Mouse (Mus musculus): Measurements from ENCODE around the gene Vps26a.

Gene Vps26a

DNA sequence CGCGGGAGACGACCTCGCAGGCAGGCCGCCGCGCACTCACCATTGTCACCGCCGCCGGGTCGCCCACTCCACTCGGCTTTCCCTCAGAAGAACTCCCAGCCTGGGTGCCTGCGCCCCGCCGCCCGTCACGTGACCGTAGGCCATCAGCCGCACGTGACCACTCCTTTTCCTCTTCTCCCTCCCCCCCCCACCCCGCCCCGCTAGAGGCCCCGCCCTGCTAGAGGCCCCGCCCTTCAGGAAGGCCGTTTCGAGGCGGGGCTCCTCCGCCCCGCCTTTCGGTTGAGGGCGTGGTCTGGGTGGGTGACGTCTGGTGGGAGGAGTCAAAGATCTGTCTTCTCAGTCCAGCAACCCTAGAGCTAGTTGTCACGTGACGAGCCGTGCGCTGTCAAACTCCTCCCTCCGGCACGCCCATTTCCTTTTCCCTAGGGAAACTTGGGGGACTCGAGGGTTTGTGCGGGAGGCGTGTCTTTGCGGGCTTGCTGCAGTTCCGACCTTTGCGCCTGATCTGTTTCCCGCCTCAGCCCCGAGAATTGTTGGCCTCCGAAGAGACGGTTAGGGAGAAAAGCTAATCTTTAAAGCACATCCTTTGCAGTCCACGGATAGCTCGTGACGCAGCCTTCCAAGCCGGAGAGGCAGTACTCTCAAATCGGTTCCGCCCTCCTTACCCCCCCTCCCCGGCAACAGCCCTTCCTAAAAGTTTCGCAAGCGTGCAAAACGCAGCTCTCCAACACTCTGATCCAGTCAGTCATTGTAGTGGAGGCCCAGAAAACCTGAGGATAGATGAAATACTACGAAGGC is at the start of gene Vps26a:
Gene Vps26a (minus strand): TSS at position 188 of the 798 bp plus-strand sequence.
- in situ Hi-C loops (cut with MboI, MseI), result no loop called here

DNA sequence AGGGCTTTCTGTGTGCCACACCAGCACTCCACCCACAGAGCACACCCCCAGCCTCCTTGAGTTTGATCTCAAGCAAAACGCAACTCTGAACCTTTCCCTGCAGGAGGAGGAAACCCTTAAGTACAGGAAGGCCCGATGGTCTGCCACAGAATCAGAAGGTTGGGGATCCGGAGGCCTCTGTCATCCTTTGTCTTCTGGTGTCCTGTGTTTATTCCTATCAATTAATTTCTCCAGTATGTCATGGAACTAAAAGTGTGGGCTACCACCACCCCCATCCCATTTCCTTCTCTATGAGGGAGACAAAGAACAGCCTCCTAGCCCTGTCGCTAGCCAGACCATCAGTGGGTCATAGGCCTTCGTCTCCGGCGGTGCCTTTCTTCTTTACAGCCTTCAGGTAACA is 47.9 kb upstream of the Vps26a start:
- in situ Hi-C loops (cut with MboI, MseI), result loop anchor here (10.0 kb wide), 1 partner anchor 420 kb away; no protein-coding TSS in a partner anchor

DNA sequence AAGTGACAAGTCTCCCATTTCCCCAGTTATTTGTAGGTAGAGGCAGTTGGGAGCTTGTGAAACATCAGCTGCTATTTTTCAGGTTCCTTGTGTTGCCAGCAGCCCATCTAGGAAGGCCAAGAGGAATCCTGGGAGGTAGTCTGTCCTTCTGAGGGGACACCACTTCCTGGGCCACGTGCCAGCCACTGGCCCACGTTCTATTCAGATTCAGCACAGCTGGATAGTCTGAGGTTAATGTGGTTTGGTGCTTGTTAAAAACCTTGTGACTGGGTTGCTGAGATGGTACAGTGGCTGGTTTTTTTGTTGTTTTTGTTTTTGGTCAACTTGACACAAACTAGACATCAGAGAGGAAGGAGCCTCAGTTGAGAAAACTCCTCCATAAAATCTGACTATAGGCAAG is 46.2 kb upstream of the Vps26a start:
- in situ Hi-C loops (cut with MboI, MseI), result loop anchor here (10.0 kb wide), 1 partner anchor 418 kb away; no protein-coding TSS in a partner anchor

DNA sequence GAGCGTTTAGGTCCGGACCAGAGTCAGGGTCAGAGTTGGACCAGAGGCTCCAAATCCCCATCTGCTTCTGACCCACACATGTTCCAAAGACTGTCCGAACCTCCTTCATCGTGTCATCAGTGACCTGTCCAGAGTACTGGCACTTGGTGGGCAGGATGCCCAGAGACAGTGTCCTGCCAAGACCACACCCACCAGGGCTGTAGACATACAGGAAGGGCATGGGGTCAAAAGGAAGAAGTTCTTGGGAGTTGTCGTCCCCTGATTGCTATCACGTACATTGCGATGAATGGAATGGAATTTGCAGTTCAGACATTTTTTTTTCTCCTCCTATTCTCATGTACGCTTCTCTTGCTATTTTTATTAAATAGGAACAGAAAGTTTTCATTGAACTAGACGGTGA is 43.6 kb upstream of the Vps26a start:
- in situ Hi-C loops (cut with MboI, MseI), result loop anchor here (10.0 kb wide), 1 partner anchor 415 kb away; no protein-coding TSS in a partner anchor

DNA sequence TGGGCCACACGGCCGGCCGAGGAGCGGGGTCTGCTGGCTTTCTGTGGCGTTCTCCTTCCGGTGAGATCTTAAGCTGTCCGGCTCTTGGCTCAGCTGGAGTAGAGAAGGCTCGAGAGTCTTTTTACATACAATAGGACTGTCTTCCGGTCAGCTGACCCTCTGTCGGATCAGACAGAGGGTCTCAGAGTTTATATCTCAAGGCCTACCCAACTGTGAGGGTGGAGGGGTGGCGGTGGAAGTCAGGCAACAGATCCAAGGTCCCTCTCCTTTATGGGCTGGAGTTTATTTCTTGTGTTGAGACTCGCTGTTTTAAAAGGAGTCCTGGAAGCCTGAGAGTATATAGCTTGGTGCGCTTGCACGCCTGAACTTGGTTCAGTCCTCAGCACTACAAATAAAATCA is 40.7 kb upstream of the Vps26a start, which contains the start of gene Srgn:
Gene Srgn (minus strand): TSS at position 101 of the 400 bp plus-strand sequence.
- in situ Hi-C loops (cut with MboI, MseI), result no loop called here

DNA sequence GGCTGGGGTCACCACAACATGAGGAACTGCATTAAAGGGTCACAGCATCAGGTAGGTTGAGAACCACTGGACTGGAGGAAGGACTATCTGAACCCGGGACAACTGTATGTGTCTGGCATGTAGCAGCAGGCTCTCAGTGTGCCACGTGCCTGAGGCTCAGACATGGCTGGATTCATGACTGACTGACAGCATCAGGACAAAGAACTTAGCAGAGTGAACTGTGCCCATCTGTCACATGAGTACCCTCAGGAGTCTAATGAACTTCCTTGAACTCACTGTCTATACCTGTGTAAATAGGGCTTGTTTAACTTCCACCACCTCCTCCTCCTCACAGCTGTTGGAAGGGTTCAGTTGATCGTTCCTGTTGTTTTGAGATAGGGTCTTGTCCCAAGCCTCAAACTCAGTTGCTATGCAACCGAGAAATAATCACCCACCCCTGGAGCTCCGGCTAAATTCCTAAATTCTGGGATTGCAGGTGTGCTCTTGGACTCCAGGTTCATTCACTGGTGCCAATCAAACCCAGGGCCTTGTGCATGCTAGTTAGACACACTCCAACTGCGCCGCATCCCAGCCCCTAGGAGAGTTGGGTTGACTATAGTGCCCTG is 35.8 kb upstream of the Vps26a start:
- in situ Hi-C loops (cut with MboI, MseI), result no loop called here

DNA sequence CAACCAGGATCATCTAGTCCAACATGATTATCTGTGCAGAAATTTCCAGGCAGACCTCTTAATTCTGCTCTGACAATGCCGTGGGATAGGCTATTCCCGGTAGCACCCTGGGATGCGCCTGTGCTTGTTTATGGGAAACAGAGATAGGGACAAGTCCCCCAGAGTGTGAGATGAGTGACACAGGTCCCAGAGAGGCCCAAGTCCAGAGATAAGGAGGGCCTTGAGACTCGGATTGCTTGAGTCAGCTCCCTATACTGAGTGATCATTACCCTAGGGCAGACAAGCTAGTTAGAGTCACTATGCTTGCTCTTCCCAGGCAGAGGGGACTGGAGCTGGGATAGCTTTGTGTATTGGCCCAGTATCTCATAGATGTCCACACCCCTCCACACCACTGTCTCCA is 35.2 kb upstream of the Vps26a start:
- in situ Hi-C loops (cut with MboI, MseI), result no loop called here

DNA sequence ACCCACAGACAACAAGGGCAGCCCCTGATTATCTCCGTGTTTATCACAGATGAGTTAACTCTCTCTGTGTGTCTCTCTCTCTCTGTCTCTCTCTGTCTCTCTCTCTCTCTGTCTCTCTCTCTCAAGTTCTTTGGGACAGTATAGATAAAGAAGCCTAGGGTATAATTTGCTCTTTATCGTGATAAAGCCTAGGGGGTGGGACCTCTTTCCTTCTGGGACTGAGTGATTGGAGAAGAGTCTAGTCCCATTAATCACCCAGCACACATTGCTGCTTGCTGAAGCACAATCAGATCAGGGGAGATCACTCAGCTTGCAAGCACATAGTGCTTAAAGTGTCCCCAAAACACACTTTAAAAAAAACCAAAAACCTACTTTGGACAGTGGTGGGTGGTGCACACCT is 34.3 kb upstream of the Vps26a start:
- in situ Hi-C loops (cut with MboI, MseI), result no loop called here

DNA sequence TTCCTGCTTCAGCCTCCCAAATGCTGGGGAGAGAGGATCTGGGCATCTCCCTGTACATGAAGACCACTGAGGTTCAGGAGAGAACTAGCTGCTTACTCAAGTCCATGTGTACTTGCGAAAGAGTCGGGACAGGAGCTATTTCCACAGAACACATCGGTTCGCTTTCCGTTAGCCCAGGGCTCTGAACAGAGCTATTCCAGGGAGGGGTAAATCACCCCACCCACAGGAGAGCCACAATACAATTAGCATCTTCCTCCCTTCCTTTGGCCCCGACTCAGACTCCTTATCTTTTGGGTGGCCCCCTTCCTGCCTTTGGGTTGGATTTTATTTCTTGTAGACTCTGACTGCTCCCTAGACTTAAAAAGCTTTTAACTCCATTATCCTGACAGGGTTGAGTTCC is 30.9 kb upstream of the Vps26a start:
- in situ Hi-C loops (cut with MboI, MseI), result no loop called here

DNA sequence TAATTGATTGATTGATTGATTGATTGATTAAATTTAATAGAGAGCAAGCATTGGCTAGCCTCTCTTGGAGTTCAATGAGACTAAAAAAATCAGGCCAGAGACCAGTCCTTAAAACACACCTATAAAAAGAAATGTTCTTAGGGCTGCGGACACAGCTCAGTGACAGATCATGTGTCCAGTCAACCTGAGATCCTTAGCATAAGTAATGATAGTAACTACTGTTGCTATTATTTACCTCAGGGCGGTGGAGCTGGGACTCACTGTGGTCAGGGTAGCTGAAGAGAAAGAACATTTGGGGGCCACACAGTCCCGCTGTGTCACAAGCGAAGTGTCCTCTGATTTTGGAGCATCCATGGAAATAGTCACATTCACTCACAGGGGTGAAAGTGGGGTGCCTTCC is 26.2 kb upstream of the Vps26a start:
- in situ Hi-C loops (cut with MboI, MseI), result no loop called here

DNA sequence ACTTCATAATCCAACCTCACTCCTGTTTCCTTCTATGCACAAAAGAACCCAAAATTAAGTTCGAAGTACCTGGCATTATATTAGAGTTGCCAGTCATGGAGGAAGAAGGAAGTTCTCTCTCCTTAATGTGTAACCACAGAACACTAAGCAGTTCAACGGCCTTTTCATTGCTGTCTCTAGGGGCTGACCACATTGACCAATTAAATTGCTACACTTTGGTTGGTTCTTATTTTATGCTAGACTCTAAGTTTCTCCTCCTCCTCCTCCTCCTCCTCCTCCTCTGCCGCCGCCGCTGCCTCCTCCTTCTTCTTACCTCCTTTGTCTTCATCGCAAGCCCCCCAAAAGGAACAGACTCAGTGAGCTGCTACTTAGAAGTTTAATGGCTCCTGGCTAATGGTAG is 24.9 kb upstream of the Vps26a start:
- in situ Hi-C loops (cut with MboI, MseI), result no loop called here

DNA sequence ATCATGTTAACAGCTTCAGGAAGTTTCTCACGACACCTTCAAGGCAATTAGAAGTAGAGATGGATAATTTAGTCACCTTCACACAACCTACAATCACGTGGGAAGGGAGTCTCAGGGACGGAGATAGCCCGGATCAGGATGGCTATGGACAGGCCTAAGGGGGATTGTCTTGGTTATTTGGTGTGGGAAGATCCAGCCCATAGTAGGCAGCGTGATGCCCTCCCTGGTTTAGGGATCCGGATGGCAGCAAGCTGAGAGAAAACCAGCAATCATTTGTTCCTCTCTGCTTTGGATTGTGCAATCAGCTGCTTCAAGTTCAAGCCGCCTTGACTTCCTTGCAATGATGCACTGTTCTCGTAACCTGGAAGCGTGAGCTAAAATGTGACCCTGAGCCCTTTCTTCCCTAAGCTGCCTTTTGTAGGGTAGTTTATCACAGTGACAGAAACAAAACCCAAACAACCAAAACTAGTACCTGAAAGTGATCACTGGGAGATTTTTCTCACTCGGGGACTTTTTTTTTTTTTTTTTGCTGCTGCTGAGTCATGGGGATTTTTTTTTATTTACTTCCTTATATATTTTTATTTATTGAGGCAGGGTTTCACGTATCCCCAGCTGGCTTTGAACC is 22.5 kb upstream of the Vps26a start:
- in situ Hi-C loops (cut with MboI, MseI), result loop anchor here (5.0 kb wide), 1 partner anchor 38 kb away; no protein-coding TSS in a partner anchor

DNA sequence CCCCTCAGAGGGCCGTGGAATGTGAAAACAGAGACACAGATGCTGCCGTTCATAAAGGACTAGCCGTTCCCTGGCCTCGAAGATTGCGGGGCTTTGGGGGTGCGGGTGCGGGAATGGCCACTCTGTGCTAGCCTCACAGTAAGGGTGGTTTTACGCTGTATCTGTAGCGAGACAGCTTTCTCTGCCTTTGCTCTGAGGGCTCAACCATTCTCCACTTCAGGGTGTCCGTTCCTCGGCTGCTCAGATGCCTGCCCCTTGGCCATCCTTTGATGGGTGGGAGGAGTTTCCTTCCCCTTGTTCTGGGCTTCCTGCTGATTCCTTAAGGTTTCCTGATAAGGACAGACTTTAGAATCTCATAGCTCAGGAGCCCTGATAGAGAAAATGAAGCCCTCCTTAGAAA is 21.9 kb upstream of the Vps26a start:
- in situ Hi-C loops (cut with MboI, MseI), result loop anchor here (5.0 kb wide), 1 partner anchor 39 kb away; no protein-coding TSS in a partner anchor

DNA sequence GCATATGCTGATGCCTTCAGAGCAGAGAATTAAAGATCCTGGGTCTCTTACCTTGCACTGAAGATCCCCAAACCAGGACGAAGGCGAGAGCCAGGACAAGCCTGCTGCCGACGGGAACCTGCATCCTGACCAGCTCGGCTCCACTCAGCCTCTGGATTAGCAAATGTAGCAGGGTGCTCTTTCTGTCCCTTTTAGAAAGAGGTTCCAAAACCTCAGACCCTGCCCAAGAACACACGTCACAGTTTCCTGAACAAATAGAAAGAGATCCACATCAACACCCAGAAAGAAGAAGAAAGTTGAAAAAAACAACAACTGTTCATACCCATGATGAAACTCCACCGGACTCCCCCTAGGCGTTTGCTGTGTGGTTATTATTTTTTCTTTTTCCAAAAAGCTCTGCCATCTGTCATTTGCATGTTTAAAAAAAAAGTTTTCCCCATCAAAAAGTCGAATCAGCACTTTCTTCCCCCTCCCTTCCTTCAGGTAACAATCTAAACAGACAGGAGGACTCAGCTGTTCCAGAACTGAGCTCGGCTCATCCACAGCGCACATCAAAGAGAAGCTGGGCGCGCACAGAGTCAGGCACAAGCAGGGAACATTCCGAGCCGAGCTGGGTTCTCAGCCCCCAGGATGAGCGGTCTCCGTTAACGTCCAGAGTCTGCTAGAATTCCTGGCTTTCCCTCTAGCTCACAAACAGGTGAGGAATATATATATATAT is 21.1 kb upstream of the Vps26a start:
- in situ Hi-C loops (cut with MboI, MseI), result loop anchor here (5.0 kb wide), 1 partner anchor 40 kb away; no protein-coding TSS in a partner anchor

DNA sequence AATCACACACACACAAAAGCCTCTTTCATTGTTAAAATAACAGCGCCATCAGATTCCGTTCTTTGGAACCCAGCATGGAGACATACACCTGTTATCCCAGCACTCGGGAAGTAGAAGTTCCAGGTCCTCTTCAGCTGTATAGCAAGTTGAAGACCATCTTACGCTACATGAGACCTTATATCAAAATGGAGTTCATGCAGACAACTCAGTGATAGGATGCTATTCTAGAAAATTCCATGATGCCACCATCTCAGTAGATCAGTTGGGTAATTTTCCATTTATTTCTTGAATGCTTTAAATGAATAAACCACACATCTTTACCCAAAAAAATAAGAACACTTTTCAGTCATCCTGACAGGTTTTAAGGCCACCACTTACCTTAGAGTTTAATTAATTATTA is 20.5 kb upstream of the Vps26a start:
- in situ Hi-C loops (cut with MboI, MseI), result loop anchor here (5.0 kb wide), 1 partner anchor 40 kb away; no protein-coding TSS in a partner anchor

DNA sequence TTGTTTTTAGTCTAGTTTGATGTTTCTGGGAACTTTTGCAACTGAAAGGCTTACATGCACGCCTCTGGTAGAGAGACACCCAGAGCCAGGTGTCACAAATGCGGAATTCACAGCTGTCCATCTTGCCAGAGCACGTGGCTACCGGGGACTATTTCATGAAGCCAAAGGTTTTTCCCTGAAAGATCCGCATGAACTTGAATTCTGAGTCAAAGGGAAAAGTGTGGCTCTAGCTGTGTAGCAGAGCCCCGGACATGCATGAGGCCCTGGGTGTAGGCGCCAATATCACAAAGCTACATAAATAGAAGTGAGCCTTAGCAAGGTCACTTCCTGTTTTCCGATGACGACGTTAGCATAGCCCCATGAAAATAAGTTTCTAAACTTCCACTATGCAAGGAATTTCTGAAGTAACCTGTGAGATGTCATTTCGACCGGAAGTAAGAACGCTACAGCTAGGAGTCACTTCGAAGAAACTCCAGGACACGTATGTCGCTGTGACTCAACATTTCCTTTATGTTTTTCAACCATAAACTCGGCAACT is 19.5 kb upstream of the Vps26a start:
- in situ Hi-C loops (cut with MboI, MseI), result loop anchor here (5.0 kb wide), 1 partner anchor 41 kb away; no protein-coding TSS in a partner anchor

DNA sequence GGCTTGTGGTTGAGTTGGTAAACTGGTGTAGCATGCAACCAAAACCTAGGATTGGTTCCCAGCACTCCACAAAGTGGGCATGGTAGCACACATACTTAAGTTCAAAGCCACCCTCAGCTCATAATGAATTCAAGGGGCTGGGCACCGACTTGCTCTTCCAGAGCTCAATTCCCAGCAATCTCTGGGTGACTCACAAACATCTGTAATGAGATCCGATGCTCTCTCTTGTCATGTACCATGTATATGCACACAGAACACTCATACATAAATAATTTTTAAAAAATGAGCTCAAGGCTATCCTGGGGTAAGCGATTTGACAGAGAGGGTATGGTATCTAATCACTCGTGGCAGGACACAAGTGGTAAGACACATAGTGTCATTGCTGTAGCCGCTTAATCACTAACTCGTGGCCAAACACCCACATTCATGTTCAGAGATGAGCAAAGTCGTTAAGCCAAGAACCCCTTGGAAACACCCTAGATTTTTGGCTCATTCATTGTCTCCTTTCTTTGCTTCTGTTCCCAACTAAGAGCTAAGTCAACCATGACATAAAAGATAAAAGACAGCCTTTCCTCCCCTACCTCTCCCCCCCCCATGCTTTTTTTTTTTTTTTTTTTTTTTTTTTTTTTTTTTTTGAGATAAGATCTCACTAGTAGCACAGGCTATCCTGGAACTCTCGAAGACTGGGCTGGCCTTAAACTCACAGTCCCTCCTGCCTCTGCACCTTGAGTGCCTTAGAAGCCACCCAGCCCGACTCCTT is 18.8 kb upstream of the Vps26a start:
- in situ Hi-C loops (cut with MboI, MseI), result loop anchor here (5.0 kb wide), 1 partner anchor 42 kb away; no protein-coding TSS in a partner anchor

DNA sequence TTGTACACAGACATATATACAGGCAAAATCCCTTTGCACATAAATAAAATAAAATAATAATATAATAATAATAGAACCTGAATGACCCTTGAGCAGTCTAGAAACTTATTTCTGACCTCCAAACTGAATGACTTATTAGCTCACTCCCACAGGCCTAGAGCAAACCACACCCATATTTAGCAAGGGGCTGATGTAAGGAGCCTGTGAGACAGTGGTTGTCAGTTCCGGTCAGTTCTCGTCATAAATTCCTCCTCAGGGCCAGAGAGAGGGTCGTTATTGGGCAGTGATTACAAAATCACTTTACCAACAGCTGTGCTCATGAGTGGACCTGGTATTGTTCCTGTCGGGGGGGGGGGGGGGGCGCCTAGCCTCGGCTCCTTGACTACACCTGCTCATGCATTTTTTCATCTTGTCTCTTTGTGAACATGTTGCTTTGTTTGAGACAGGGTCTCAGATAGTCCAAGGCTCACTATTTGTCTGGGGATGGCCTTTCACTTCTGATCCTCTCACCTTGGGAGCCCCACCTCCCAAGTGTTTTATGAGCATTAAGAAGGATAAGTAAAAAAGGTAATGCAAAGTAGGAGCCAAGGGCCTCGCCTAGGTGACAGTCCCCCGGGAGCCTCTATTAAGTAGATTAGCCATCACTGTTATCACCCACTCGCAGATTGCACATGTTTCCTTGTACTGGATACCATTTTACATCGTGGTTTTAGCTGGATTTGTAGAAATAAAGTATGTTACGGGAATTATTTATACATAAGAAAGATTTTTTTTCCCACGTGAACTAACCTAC is 17.4 kb upstream of the Vps26a start:
- in situ Hi-C loops (cut with MboI, MseI), result no loop called here

DNA sequence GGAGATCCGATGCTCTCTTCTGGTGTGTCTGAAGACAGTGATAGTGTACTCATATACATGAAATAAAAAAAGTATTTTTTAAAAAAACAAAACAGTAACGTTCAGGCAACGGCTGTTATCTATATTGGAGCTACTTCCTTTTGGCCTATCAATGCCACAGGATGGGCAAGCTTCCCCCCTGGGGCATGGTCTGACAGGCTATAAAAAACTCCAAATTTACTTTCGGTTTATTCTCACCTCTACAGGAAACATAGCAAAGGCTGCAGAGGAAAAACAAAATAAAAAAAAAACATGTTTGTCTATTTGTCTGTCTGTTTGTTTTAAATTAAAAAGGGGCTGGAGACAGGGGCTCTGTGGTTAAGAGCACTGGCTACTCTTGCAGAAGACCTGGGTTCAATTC is 16.7 kb upstream of the Vps26a start:
- in situ Hi-C loops (cut with MboI, MseI), result no loop called here

DNA sequence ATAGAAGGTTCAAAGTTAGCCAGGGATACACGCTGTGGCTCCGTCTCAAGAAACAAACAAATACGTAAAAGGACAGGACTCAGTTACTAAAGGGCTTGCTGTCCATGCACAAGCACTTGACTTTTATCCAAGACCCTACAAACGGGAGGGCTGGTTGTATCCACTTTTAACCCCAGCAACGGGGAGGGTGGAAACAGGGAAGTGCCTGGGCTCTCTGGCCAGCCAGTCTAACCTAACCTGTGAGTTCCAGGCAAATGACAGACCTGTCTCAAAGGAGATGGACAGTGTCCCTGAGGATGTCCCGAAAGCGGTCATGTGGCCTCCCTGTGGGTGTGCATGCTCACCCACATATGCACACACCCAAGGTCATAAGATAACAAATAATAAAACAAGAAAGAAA is 15.3 kb upstream of the Vps26a start:
- in situ Hi-C loops (cut with MboI, MseI), result no loop called here
